Mouse (Mus musculus): Measurements from ENCODE around the gene Plaa. TPM values are rescaled to one million over a fixed set of nuclear protein-coding genes. Genes with fewer than 3 reads are reported as not detected.
A peak's percentile ranks its signal among the peaks of the same experiment; 100 is the strongest.
"Not testable (repeated sequence)": the region's sequence is repeated elsewhere in the genome, so short reads cannot be mapped to it uniquely, and the experiment has no call there.

Plaa gene
- 10 to 100 TPM; 40.1 to 43.2 (median 43.0) TPM for total RNA-seq (2022)

DNA sequence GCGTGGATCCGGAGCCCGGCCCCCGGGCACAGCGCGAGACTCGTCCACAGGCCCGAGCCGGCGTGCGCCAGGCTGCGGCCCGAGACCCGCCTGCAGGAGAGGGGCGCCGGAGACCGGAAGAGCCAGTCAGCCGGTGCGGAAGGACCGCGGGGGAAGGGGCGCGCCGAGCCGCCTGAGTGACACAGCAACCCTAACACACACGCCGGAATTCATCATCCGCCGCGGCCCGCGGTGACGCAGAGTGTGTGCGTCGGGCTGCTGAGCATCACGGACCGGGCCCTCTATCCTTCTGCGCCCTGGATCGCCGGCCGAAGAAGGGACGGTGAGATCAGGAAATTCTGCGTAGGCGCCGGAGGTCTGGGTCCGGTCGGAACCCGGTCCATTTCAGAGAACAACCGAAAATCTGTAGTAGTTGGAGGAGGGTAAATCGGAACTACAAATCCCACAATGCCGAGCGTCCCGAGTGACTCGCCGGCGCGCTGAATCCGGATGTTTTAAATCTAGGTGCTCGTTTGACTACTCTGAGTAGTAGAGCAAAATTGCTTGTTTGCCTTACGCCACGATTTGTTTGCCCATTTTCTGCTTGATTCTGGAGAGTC is at the start of gene Plaa:
Gene Plaa (minus strand): TSS at position 214 of the 599 bp plus-strand sequence.
- DNase-seq (ENCODE audit: low spot score in 2 of 2), result peak; percentile 92 to 94

DNA sequence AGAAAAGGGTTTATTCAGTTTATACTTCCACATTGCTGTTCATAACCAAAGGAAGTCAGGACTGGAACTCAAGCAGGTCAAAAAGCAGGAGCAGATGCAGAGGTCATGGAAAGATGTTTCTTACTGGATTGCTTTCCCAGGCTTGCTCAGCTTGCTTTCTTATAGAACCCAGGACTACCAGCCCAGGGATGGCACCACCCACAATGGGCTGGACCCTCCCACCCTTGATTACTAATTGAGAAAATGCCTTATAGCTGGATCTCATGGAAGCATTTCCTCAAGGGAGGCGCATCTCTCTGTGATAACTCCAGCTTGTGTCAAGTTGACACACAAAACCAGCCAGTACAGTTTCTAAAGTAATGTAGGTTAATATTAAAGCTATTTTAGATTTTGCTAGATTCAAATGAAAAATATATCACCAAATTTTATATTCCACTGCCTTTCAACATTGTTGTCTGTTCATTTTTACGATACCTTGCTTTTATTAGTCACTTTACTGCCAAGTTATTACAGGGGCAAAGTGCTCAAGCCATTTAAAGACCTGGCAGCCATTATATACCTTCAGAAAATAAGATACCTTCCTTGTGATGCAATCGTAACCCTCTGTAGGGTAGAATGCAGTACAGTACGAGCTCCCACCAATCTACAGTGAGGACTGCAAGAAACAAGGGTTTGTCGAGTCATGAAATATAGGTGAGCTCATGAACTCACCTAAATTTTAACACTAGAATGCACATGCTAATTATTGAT is 47.6 kb upstream of the Plaa start:
- DNase-seq (ENCODE audit: low spot score in 2 of 2), result not testable (repeated sequence)

DNA sequence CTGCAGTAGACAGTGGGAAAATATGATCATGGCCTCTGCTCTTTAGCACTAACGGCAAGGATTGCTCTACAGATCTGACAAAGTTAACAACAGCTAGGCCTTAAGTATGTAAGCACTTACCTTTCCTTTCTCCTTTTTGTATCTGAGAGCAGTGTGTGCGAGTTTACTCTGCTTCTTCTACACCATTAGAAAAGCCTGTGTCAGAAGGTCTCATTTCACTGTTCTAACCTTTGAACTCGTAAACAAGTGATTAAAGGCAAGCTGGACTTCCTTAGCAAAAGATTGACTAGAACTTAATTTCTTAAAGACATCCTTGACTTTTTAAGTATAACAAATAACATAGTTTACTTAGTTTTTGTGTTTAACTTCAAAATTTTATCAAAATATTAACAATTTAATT is 46.9 kb upstream of the Plaa start, which contains the start of gene Lrrc19:
Gene Lrrc19 (minus strand): TSS at position 225 of the 400 bp plus-strand sequence.
- no peak for DNase-seq (ENCODE audit: low spot score in 2 of 2)

DNA sequence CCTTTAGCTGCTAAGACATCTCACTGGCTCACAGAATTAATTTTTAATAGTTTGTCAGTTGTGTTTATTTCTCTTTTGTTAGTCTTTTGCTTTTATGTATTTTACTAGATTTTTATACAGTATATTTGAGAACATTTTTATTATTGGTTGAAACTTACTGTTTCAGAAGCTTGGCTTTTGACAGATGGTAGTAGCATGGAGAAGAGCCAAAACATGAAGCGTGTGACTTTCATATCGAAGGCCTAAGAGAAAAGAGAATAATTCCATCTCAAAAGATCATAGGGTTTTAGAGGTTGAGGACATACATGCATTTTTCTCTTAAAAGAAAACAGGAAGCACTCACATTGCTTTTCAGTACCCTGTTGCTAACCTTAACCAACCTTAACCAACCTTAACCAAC is 40.1 kb upstream of the Plaa start:
- DNase-seq (ENCODE audit: low spot score in 2 of 2), result no peak

DNA sequence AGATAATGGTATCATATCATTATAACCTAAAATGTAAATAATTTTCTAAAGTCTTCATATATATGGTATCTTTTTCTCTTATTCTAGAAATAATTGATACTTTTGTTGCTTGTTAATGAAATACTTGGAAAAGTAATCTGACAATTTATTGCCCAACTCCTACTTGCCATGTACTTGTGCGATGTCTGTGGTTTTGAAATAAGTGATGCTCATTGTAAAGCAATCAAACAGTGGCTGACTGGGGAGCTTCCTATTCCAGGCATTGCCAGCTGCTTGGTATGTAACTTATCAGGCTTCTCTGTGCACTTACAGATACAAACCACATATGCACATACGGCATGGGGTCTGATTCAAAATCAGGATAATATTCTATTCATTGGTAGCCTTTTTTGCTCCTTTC is 17.0 kb upstream of the Plaa start:
- DNase-seq (ENCODE audit: low spot score in 2 of 2), result no peak

DNA sequence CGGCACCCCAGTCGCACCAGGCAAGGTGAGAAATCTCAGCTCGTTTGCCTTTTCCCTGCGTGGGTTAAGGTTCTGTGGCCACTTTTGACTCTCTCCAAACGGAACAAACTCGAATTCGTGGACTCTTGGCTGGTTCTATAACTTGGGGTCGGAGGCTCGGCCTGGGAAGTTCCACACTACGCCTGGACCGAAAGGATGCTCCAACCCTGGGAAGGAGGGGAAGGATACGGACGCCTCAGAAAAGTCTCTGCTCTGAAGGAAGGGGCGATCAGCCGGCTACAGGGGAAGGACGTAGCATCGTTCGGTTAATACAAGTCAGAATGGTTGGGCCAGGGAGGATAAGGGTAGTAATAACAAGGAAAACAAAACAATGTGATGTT is 11.6 kb upstream of the Plaa start:
- no peak for DNase-seq (ENCODE audit: low spot score in 2 of 2)

DNA sequence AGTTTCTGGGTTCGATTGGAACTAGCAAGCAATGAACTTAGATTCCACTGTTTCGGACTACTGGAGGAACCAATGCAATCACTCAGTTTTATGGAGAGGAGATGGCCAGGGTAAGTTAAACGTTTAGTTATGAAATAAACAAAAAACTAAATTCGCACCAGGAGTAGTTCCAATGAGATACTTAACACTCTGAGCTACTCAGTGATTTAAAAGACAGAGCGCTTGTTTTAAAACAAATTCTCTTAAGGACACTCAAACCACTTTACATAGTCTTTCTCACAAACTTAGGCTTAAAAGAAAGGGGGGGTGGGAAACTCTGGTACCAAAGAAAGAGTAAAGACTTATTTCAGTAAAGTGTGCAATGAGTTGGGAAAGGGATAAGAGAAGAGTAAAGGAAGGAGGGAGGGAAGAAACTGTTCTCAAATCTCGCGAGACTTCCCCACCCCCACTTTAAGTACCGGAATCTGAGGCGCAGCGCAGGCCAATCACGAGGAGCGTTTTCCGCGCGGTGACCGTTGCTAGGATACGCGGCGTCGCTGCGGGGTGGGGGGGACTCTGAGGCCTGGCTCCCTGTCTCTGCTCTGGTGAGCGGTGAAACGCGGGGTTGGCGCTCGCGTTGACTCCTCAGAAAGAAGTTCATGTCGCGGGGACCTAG is 11.1 kb upstream of the Plaa start, which contains the start of gene Ift74:
Gene Ift74 (plus strand): TSS at position 520 of the 655 bp plus-strand sequence.
- peak; percentile 69 to 92 for DNase-seq (ENCODE audit: low spot score in 2 of 2)

DNA sequence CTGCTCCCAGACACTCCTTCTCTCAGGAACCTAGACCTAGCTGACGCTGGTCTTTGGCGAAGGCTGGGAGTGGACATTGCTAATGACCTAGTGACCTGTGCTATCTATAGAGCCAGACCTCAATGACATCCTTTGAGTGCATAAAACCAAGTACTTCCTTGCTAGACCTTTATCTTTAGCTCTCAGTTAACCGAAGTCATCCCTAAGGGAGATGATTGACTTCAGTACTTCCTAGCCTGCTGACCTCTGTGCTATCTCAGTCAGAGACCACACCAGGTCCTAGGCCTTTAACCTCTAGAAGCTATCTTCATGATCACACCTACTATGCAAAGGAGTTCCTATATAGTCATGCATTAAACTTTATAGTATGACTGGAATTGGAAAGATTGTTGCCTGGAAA is 7.3 kb upstream of the Plaa start:
- no peak for DNase-seq (ENCODE audit: low spot score in 2 of 2)

DNA sequence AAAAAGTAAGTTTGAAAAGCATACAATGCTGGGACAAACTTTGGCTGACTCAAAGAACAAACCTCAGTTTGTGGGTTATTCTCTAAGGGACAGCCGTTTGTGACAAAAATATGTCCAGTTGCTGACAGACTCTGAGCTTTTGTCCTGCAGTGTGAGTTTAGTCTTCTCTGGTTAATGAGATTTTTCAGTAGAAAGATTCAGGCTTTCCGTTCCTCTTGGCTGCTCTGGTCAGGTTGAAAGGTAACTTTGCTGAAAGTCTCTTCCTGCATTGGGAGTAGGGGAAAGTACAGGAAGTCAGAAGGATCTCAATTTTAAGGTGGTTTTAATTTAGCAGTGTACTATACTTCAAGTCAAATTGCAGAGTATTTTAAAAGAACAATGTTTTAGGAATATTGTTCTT is 2.5 kb upstream of the Plaa start:
- no peak for DNase-seq (ENCODE audit: low spot score in 2 of 2)

DNA sequence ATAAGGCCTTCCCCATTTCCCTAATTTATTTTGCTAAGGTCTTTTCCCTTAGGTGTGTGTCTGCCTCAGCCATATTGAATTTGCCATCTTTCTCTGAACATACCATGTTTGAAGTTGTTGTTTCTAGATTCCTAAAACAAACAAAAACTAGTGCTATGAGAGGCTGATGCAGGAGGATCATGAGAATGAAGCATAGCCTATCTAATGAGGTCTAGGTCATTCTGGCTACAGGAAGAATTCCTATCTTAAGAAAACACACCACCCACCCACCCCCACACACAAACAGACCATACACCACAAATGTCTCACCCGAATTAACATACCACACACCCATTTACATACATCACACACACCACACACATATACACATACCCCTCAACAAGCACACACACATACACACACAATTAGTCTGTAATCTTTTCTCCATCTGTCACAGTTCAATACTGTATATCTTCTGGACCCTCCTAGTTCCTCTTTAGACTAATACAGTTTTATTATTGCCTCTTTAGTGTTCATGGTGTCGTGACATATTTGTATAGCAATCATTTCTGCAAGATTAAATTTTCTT is 1.5 kb upstream of the Plaa start:
- no peak for DNase-seq (ENCODE audit: low spot score in 2 of 2)

DNA sequence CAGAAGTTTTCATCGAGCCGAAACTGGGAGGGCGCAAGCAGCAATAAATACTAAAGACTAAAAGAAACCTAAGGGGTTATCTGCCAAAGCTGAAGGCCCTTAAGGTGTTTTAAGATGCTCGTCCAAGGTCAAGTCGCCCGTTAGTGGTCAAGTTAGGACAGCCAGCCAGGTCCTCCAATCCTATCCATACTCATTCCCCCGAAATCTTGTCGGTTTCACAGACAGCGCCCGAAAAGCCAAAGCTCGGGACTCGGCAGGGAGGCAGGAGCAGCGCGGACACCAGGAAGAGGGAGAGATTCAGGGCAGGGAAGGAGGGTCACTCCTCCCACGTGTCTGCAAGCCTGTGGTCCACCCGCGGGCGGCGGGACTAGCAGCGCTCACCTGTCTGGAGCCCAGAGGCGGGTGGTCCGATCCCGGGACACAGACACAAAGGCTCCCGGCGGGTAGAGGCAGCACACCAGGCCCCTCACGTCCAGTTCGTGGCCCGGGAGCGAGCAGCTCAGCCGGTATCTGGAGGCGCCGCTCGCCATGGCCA is 481 bp downstream of the Plaa start:
- no peak for DNase-seq (ENCODE audit: low spot score in 2 of 2)

DNA sequence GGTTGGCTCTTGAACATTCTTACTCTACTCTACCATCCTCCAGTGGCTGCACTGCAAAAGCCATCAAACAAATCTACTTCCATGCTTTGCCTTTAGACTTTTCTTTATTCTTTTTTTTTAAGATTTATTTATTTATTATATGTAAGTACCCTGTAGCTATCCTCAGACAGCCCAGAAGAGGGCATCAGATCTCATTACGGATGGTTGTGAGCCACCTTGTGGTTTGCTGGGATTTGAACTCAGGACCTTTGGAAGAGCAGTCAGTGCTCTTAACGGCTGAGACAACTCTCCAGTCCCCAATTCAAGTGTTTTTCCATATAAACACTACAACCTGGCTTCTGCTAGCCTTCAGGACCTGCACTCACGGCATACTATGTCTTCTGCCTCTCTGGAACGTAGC is 1.6 kb downstream of the Plaa start:
- no peak for DNase-seq (ENCODE audit: low spot score in 2 of 2)

DNA sequence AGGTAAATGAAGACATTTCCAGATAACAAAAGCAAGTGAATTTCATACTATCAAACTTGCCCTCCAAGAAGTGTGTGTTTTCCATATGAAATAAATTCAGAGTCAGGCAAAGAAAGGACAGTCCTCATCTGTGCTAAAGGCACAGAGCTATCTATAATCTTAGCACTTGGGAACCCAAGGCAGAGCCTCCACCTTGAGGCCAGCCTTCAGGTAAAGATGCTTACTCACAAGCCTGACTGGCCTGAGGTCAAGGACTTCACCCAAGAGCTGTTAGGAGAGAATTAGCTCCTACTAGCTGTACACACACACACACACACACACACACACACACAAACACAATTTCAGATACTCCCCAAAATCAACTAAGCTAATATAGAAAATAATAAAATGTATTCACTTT is 10.3 kb downstream of the Plaa start:
- no peak for DNase-seq (ENCODE audit: low spot score in 2 of 2)

DNA sequence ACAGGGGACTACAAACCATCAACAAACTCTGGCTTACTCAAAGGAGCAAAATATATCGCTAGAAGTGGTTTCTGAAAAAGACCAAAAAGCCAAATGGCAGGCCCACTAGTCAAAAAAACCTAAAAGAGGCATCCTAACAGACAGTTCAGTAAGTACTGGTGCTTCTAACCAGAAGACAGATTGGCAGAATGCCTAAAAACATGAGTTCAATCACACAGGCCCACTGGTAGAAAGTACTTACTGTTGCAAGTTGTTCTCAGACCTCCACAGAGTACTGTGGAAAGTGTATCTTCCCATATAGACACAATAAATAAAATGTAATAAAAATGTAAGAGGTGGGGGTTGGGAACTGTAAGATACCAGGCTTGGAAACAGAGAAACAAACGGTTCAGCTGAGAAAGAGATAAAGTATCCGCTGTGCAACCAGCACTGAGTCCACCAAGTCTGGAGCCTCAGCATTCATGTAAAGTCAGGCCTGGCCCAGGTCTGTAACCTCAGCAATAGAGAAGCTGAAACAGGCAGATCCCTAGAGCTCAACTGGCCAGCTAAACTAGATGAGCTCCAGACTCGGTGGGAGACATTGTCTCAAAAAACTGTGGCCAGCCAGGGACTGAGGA is 11.2 kb downstream of the Plaa start:
- DNase-seq (ENCODE audit: low spot score in 2 of 2), result no peak

DNA sequence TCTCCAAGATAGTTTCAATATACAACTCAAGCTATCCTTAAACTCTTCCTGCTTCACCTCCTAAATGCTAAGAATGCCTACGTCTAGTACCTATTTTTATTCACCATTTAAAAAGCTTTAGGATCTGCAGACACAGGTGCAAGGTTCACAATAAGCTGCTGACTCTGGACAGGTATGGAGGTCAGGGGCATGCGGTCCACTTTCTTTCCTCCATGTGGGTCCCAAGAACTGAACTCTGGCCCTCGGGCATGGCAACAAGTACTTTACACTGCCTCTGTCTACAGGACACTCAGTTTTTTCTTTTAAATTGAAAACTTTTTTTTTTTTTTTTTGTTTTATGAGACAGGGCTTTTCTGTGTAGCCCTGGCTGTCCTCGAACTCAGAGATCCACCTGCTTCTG is 30.4 kb downstream of the Plaa start:
- DNase-seq (ENCODE audit: low spot score in 2 of 2), result no peak

DNA sequence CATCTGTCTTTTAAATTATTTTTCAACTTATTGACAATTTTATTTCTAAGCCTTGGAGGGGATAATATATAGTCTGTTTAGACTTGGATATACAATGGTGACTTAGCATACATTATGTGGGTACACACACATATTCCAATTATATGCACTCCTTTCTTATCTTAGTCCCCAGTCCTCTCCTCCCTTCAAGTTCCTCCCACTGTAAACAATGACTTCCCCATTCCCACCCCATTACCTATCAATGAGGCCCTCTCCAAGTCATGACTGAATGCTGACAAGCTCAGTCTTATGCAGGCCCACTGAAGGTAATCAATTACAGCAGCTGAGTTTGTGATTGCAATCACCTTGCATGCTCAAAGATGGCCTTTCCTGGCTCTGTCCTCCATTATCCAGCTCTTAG is 38.7 kb downstream of the Plaa start:
- DNase-seq (ENCODE audit: low spot score in 2 of 2), result no peak

DNA sequence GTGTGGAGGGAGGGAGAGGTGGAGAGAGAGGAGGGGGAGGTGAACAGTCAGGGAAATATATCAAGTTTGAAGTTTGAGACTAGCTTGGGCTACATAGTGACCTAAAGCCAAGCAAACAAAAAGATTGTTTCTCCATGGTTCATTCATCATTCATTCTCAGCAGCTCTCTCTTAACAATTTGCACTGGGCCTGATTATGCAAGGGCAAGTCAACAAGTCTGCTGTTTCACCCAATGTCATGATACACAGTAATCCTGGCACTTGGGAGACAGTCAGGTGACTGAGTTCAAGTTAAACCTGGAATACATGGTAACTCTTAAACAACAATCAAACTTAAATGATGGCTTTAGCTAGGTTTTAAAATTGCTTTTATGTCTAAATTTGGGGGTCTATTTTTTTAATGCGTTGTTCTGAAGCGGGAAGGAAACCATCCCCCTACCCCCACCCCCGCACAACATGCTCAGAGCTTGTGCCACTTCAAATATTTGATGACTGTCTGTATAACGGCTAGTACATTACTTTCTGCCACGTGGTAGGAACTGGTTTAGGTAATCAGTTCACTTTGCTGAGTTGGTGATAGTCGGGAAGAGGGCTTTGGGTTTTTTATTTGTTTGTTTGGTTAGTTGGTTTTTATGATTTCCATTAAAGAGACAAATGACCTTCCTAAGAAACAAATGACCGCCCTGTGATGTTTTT is 40.9 kb downstream of the Plaa start:
- DNase-seq (ENCODE audit: low spot score in 2 of 2), result no peak

DNA sequence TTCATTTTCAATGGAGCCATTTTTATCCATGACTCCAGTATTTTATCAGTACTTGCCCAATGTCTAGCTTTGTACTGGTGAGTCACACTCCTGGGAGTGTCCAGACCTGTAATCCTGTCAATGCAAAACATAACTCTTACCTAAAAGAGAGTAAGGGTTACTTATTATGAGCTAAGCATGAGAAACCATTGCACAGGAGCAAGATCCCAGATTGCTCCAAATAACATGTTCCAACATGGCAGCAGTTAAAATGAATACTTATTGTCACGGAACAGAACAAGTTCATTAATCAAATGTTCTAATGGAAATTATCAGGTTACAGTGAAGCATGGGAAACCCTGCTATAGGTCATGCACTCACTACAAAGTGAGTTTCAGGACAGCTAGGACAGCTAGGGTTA is 42.7 kb downstream of the Plaa start:
- no peak for DNase-seq (ENCODE audit: low spot score in 2 of 2)

DNA sequence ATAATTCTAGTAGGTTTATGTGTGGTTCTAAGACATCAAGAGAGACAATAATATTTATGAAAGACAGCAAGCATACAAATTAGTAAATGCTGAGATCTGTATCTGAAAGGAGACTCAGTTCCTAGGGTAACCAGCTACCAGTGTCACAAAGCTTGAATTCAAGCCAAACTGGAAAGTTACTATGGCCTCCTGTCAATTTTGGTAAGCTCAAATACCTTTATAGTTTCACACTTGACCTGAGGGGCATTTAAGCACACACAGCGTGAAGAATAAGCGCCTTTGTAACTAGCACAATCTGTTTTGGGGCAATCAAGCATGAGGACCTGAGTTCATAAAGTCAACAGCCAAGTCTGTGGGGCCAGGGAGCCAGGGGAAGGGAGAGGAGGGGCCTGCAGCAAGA is 43.8 kb downstream of the Plaa start:
- no peak for DNase-seq (ENCODE audit: low spot score in 2 of 2)

DNA sequence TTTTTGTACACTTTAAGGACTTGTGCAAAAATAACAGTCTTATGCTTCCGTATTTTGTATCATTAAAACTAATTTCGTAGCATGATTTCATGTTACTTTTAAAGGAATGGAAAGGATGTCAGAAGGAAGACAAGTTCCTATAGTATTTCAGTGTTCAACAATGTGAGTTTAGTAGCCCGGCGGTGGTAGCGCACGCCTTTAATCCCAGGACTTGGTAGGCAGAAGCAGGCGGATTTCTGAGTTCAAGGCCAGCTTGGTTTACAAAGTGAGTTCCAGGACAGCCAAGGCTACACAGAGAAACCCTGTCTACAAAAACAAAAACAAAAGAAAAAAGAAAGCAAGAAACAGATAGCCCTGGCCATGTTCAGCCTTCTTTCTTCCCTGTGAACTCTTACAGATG is 45.9 kb downstream of the Plaa start:
- no peak for DNase-seq (ENCODE audit: low spot score in 2 of 2)

Data from left cerebral cortex, adult 8-10 months (tissue).